Mouse (Mus musculus) left cerebral cortex, postnatal 14 days (tissue): ENCODE data around the gene Ppp1r12a. TPM values are rescaled to one million over a fixed set of nuclear protein-coding genes. Genes with fewer than 3 reads are reported as not detected.
A peak's percentile ranks its signal among the peaks of the same experiment; 100 is the strongest.

Source experiments
- DNase-seq, 2 experiments: peaks; one replicate each; pipeline ENCODE4 v3.0.0; 2021 to 2022; ENCODE audit warnings: low spot score in 2 of 2, mixed read lengths in 1 of 2
- intact Hi-C: fragments of 180-260 bp; cut with DNase I; formaldehyde crosslinking; loops from one replicate; pipeline ENCODE4 v1.15.1; 2025
- total RNA-seq, 2 experiments: library from RNA; stranded (reverse); gene quantifications; 2 replicates each; pipeline ENCODE4 v1.2.3; 2021

Ppp1r12a gene
- total RNA-seq, 2 experiments from 2014 or later = 127 to 136 TPM

GRCm38 (mm10) chr10:108155687-108156067 lies 6.3 kb upstream of the Ppp1r12a start:
- DNase-seq = no peak
- intact Hi-C loops = no loop called here

- no peak for DNase-seq
- intact Hi-C loops = no loop called here
Observed at GRCm38 (mm10) chr10:108156128-108156527, 5.9 kb upstream of the Ppp1r12a start.

GRCm38 (mm10) chr10:108159002-108159401 lies 3.0 kb upstream of the Ppp1r12a start:
- intact Hi-C loops = no loop called here
- no peak for DNase-seq

GRCm38 (mm10) chr10:108162297-108163020 lies 466 bp downstream of the Ppp1r12a start:
- intact Hi-C loops = loop anchor here (5.0 kb wide), 2 partner anchors 95 to 230 kb away; no protein-coding TSS in a partner anchor
- DNase-seq = peak in 1 of 2 experiments; percentile 22

- peak; percentile 10 to 14 for DNase-seq
- intact Hi-C loops = loop anchor here (5.0 kb wide), 2 partner anchors 94 to 231 kb away; no protein-coding TSS in a partner anchor
Observed at GRCm38 (mm10) chr10:108163021-108163410, 1.0 kb downstream of the Ppp1r12a start.

GRCm38 (mm10) chr10:108163451-108163850 lies 1.5 kb downstream of the Ppp1r12a start:
- intact Hi-C loops = loop anchor here (5.0 kb wide), 2 partner anchors 94 to 231 kb away; no protein-coding TSS in a partner anchor
- DNase-seq = no peak

- intact Hi-C loops = no loop called here
- DNase-seq = no peak
Observed at GRCm38 (mm10) chr10:108167823-108168222, 5.8 kb downstream of the Ppp1r12a start.

GRCm38 (mm10) chr10:108170818-108171217 lies 8.8 kb downstream of the Ppp1r12a start:
- DNase-seq = no peak
- intact Hi-C loops = no loop called here

- DNase-seq = no peak
- intact Hi-C loops = no loop called here
Observed at GRCm38 (mm10) chr10:108171637-108172036, 9.6 kb downstream of the Ppp1r12a start.

GRCm38 (mm10) chr10:108172817-108173563 lies 11.0 kb downstream of the Ppp1r12a start:
- DNase-seq = no peak
- intact Hi-C loops = no loop called here

- intact Hi-C loops = no loop called here
Observed at GRCm38 (mm10) chr10:108174107-108174506, 12.1 kb downstream of the Ppp1r12a start.

GRCm38 (mm10) chr10:108175885-108176284 lies 13.9 kb downstream of the Ppp1r12a start:
- intact Hi-C loops = no loop called here

More at GRCm38 (mm10) chr10:108174107-108174506, 12.1 kb downstream of the Ppp1r12a start:
- no peak for DNase-seq

GRCm38 (mm10) chr10:108178285-108178848 lies 16.4 kb downstream of the Ppp1r12a start:
- intact Hi-C loops = no loop called here
- DNase-seq = no peak

More at GRCm38 (mm10) chr10:108175885-108176284, 13.9 kb downstream of the Ppp1r12a start:
- no peak for DNase-seq

GRCm38 (mm10) chr10:108179404-108179803 lies 17.4 kb downstream of the Ppp1r12a start:
- no peak for DNase-seq
- intact Hi-C loops = no loop called here

GRCm38 (mm10) chr10:108180313-108180712 lies 18.3 kb downstream of the Ppp1r12a start:
- DNase-seq = no peak
- intact Hi-C loops = no loop called here

GRCm38 (mm10) chr10:108181893-108182292 lies 19.9 kb downstream of the Ppp1r12a start:
- intact Hi-C loops = no loop called here
- no peak for DNase-seq

- intact Hi-C loops = no loop called here
- DNase-seq = no peak
Observed at GRCm38 (mm10) chr10:108182386-108182785, 20.4 kb downstream of the Ppp1r12a start.

- DNase-seq = no peak
- intact Hi-C loops = no loop called here
Observed at GRCm38 (mm10) chr10:108184763-108185162, 22.8 kb downstream of the Ppp1r12a start.

GRCm38 (mm10) chr10:108185265-108185664 lies 23.3 kb downstream of the Ppp1r12a start:
- DNase-seq = no peak
- intact Hi-C loops = no loop called here

- DNase-seq = no peak
- intact Hi-C loops = no loop called here
Observed at GRCm38 (mm10) chr10:108189303-108189702, 27.3 kb downstream of the Ppp1r12a start.
